Mouse (Mus musculus): ENCODE results near the gene Cdk15.

- TF ChIP-seq TAL1 (conservative IDR thresholded peaks at IDR 0.05; ENCODE audit: low read depth, low read length) = no peak
- no peak for TF ChIP-seq CTCF (IDR thresholded peaks at IDR 0.05; ENCODE audit: low read depth, low read length)
- TF ChIP-seq GATA1 (IDR thresholded peaks at IDR 0.05; ENCODE audit: borderline replicate concordance, low read length) = no peak
- TF ChIP-seq POLR2AphosphoS5 (IDR thresholded peaks at IDR 0.05; ENCODE audit: insufficient replicate concordance, low read depth, low read length) = no peak
These were observed 48.4 kb upstream of the Cdk15 start for GRCm38 (mm10) chr1:59208331-59208730.
